Mouse (Mus musculus): ENCODE results near the gene Serpind1. TPM values are rescaled to one million over a fixed set of nuclear protein-coding genes. Genes with fewer than 3 reads are reported as not detected.

Serpind1 gene
- polyA plus RNA-seq (2015; fragmentation: Nextera tagmentation; extraction: Ambion mirVana): 0.15 and 0.30 TPM in 2 replicates

DNA sequence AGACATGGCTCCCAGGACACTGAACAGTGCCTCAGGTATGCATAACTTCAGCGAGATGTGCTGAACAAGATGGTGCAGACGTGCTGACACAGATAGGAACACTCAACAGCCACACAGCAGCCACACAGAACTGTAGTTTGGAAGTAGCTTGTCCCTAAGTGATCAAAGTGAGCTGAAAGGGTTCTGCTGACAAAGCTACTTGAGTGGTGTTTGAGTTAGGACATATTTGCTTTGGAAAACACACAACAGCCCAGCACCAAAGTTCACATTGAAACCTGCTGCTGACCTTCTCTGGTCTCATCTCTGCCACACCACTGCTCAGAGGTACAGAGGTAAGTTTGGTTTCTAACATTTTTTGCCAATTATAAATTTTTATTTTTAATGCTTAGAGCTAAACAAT lies at the start of gene Serpind1:
Gene Serpind1 (plus strand): TSS at position 256 of the 400 bp plus-strand sequence.
- DNase-seq (ENCODE audit: low spot score): no peak

DNA sequence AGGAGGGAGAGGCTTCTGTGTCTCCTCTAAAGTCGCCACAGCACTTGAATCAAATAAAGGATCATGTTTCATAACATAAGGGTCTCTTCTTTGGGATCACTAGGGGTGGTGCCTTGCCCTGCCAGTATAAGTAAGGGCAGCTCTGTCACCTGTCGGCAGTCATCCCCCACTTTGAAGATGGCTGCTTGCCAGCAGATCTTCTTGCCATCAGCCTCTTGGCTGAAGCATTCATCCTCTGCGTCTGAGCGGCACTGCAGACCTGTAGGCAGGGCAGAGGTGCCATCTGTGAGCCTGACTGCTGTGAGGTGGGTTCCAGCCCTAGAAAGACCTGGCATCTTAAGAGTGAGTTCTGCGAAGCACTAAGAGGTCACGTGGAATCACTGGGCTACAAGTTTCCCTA lies 48.0 kb upstream of the Serpind1 start:
- no peak for DNase-seq (ENCODE audit: low spot score)

DNA sequence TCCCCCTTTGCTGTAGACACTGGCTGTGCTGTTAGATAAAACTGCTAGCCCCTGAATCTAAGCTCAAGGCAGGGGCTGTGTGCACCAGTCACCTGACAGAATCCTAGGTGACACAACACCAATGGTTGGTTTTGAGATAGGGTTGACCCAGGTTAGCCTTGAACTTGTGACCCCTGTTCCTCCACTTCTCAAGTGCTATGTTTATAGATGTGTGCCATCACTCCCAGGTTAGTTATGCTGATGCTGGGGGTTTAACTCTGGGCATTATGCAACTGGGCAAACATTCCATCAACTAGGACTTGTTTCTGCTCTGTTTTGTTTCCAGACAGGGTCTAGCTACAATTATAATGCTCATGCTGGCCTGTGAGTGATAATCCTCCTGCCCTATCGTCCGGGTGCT lies 44.1 kb upstream of the Serpind1 start:
- DNase-seq (ENCODE audit: low spot score): no peak

DNA sequence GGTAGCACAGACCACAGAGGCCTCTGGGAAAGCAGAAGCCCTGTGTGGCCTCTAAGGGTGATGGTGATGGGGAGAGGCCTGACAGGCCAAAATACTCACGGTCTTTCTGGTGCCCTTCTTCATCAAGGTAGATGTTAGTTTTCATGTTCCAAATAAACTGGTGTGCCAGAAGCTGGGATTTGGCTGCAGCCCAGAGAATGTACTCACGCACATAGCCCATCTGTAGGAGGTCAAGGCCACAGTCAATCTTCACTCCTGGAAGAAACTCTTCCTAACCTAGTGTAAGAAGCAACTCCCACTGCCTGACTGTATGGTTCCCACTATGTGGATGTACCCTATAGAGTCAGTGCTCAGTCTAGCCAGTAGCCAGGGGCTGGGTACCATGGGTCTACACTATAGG lies 40.2 kb upstream of the Serpind1 start:
- DNase-seq (ENCODE audit: low spot score): no peak

DNA sequence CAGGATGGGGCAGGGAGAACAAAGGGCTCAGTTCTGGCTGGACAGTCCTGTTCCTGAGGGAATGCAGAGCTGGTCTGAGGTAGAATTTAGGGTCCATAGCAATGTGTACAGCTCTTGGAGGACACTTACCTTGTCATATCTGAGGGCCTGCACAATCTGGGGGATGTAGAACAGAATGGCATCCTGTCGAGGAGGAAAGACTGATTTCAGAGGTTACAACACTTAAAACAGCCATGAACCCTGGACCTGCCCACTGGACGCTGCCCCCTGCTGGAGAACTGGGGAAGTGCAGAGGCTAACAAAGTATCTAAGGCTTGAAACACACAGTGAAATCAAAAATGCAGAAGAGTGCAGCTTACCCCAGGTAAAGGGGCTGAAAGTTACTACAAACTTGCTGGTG lies 38.4 kb upstream of the Serpind1 start:
- DNase-seq (ENCODE audit: low spot score): peak; percentile 82

DNA sequence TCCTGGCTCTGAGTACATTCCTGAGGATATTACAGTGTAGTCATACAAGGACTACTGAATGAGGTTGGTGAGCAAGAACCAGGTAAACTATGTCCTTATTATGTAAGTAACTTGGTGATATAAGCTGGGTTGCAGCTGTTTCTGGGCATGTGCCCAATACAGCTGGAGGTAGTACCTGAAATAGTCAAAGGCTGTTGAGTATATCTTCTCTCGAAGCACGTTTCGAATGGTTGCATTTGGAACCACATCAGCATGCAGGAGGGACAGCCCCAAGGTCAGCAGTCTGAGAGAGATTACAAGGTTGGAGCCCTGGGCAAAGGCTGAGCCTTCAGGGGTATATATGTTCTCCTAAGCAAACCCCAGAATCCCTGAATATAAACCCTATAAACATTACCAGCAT lies 30.4 kb upstream of the Serpind1 start:
- no peak for DNase-seq (ENCODE audit: low spot score)

DNA sequence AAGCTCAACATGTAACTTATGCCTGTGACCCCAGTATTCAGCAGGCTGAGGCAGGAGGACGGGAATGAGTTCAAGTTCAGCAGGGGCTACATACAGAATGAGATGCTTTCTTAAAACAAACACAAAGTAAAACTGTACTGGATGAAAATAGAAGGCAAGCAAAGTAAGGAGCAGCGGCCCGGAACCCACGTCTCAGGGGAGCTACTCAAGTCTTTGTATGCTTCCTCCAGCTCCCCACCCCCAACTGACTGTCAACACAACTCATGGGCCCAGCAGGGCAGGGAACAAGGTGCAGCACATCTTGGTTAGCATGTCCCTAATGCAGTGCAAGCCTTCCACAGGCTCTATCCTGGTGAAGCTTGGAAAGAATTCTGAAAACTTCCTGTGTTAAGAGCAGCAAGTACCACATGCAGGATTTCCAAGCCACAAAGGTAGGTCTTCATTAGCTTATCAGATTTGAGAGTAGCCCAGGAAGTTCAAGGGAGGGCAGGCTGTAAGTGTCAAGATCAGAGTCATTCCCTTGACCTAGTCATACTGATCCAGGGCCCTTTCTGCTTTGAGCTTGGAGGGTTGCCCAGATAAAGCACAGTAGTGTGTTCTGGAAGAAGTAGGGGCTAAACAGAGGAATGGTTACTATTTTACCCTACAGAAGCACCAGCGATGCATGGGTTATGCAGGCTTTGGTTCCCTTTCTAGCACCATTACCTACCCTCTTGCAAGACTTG lies 27.5 kb upstream of the Serpind1 start:
- DNase-seq (ENCODE audit: low spot score): no peak

DNA sequence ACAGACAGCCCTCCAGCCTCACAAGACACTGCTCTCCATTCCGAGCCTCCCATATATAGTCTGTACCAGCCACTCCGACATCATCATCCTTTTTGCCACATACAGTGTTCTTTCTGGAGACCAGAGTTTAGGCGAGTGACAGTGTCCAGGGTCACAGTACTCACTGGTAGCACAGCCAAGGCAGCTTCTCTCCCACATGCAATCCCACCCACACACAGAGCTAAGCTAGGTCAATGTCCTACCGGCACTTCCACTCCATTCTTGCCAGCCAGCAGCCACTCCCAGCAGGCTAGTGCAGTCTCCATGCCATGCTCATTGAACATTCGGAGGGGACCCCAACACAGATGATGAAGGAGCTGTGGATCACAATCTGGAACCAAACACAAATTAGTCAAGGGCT lies 23.7 kb upstream of the Serpind1 start:
- no peak for DNase-seq (ENCODE audit: low spot score)

DNA sequence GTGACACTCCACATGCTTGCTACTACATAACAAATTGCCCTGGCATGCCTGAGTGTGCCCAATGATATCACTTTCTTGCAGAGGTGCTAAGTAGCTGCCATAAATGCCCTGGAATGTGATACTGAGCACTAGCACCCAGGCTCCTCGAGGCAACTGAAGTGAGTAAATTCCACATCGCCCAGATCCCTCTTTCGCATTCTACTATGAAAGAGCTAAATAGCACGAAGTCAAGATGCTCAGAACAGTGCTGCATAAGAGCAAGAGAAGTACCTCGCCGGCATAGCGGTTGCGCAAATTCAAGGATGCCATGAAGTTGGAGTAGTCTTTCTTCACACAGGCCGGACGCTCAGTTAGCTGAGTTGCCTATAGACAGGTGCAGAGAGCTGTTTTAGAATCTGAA lies 22.1 kb upstream of the Serpind1 start:
- DNase-seq (ENCODE audit: low spot score): no peak

DNA sequence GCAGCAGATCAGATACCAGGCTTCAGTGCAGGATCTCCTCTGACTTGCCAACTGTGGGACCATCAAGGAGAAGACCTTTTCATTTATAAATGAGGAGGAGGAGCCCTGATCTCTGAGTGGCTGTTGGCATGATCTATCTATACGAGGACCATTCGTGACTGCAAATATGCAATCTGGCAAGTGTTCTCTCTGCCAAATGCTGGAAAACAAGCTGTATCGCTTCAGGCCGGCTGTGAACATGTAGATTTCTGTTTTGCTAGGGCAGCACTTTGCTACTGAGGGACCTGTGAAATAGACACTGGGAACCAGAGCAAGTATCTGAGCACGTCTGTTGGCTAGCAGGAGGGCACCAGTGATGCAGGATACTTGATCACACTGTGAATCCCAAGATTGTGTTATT lies 18.6 kb upstream of the Serpind1 start:
- no peak for DNase-seq (ENCODE audit: low spot score)

DNA sequence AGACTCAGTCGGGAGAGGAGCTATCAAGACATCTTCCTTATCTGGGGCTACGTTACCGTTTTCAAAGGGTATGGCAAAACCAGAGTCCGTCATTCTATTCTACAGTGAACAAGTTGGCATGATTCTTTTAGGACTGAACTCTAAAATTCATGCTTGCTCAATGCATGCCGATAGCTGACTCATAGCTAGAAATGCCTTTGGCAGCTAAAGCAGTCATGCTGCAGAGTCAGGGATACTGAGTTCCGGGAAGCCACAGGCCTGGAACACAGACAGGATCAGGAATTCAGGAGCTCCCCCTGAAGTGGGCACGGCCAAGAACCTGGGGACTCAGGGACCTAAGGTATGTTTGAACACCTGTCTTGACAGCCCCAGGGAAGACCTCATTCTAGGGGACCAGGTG lies 14.6 kb upstream of the Serpind1 start:
- no peak for DNase-seq (ENCODE audit: low spot score)

DNA sequence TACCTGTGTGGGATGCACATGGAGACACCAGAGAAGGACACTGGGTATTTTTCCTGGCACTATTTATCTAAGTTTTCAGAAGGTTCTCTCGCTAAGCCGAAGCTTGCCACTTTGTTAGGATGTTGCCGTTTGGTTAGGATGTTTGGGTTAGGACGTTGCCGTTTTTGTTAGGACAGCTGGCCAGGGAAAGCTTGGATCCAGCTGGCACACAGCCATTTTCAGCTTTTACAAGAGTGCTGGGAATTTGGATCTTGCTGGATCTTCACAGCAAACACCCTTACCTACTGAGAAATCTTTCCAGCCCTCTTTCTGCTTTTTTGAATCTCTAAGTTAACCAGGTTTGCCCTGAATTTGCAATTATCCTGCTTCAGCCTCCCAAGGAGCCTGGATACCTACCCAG lies 9.7 kb upstream of the Serpind1 start:
- DNase-seq (ENCODE audit: low spot score): no peak

DNA sequence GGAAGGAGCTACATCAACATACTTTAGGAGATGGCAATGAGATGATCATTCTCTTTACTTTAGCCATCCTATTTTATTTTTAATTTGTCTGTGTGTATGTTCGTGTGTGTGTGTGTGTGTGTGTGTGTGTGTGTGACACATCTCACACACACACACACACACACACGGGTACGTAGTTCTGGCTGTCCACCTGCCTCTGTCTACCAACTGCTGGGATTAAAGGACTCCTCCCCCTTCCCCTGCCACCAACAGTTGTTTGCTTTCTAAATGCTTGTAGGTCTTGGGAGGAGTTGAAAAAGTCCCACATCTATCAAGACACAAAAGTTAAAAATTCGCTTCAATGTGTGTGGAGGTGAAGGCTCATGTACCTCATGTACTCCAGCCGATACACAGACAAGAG lies 6.4 kb upstream of the Serpind1 start:
- no peak for DNase-seq (ENCODE audit: low spot score)

DNA sequence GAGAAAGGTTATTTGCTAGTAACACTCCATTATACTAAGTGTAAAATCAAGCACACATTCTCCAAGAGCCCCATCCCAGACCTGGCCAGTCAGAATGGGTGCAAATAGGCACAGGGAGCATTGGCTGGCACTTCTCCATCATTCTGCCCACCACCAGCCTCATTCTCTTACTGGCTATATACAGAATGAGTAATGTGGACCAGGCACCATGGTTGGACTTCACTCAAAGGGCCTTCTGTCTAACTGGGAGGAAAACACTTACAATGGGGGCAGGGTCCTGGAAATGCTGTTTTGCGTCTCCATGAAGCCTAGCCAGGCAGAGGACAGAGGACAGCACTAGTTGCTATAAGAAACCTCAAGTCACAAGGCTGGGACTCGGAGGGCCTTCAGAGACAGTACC lies 5.1 kb upstream of the Serpind1 start:
- DNase-seq (ENCODE audit: low spot score): no peak

DNA sequence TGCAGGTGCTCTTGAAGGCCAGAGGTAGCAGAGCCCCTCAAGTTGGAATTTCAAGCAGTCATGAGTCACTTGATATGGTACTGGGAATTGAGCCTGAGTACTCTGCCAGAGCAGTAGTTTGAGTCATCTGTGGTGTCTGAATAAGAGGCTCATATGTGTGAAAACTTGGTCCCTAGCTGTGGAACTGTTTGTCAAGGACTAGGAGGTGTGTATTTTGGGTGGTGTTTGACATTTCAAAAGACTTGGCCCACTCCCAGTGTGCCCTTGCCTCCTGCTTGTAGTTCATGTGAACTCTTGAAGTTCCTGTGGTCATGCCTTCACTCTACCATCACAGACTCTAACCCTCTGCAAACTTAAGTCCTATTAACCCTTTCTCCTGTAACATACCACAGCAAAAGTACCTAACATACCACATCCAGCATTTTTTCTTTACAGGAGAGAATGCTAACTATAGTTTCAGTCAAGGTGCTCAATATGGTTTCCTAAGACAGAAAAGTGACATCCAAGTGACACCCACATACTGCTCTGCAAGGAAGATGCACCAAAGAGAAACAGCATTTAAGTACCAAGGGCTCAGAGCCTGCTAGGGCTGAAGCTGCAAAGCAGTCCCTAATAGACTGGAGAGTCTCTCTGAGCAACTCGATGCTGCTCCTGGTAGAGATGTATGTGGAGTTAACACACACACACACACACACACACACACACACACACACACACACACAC lies 1.2 kb upstream of the Serpind1 start:
- DNase-seq (ENCODE audit: low spot score): no peak

DNA sequence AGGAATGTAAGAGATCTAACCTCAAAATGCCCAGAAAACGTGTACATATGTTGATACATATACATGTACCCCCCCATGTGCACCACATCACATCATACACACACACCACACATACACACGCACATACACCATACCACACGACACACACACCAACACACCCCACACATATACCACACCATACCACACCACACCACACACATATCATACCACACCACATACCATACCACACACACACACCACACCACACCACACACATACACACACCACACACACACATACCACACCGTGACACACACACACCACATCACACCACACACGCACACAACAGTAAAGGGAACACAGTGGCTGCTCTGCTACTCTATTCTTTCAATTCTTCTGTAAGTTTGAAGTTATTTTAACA lies 684 bp downstream of the Serpind1 start:
- DNase-seq (ENCODE audit: low spot score): no peak

DNA sequence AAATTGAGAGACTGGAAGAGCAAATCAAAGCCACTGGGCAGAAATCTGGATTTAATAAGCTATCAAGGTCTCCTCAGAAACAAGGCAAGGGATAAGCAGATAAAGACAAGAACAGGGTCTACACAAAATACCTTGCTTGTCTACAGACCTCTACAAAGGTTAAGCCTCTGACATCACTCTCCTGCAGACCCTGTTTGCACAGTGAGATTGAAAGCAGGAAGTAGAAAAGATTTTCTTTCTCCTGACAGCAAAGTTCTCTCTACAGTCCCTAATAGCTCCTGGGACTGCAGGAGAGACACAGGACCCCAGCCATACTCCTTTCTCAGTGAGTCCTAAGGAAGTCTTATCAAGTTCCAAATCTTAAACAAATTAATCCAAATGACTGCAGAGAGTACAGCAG lies 3.4 kb downstream of the Serpind1 start:
- no peak for DNase-seq (ENCODE audit: low spot score)

DNA sequence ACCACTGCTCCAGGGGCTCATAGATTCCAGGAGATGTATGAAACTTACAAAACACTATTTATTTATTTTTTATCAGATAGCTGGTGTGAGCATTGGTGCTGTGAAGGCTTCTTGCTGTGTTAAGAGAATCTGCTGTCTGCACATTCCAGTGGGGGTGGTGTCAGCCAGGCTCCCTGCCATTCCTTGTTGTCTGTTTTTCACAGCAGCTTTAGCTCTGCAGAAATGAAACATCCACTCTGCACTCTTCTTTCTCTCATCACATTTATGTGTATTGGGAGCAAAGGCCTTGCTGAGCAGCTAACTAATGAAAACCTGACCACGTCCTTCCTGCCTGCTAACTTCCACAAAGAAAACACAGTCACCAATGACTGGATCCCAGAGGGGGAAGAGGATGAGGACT lies 4.9 kb downstream of the Serpind1 start:
- DNase-seq (ENCODE audit: low spot score): no peak

DNA sequence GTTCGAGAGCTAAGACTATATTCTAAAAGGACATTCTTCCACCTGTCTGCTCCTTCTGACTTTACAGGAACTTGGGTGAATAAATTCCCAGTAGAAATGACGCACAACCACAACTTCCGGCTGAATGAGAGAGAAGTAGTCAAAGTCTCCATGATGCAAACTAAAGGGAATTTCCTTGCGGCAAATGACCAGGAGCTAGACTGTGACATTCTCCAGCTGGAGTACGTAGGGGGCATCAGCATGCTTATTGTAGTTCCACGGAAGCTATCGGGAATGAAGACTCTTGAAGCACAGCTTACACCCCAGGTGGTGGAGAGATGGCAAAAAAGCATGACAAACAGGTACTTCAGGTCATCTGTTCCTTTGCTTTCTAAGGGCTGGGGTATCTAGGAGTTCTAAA lies 8.5 kb downstream of the Serpind1 start:
- no peak for DNase-seq (ENCODE audit: low spot score)

DNA sequence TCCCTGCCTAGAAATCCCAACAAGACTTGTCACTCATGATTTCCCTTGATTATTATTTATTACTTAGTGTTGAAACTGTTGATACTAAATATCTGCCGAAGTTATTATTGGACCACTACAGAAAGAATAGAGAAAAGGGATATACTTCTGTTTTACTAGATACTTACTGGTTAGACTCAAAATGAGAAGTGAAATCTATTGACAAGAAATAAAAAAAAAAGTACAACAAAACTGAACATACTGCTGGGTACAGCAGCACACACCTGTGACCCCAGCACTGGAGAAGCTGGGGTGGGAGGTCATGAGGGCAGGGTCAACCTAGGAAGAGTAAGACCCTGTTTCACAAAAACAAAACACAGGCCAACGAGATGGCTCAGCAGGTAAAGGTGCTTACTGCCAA lies 9.5 kb downstream of the Serpind1 start:
- DNase-seq (ENCODE audit: low spot score): no peak

DNA sequence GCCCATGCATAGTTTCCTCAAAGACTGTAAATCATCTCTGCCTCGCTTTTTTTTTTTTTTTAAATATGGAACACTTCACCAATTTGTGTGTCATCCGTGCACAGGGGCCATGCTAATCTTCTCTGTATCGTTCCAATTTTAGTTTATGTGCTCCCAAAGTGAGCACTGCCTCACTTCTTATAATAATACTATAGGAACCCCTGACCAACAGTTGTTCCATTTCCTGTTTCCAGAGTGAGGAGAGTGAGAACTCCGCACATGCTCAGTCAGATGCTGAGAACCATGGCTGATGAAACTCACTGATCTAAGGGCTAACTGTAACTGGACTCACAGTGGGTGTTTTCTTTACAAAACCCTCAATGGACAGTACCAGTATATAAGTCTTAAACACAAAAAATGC lies 10.7 kb downstream of the Serpind1 start:
- no peak for DNase-seq (ENCODE audit: low spot score)

DNA sequence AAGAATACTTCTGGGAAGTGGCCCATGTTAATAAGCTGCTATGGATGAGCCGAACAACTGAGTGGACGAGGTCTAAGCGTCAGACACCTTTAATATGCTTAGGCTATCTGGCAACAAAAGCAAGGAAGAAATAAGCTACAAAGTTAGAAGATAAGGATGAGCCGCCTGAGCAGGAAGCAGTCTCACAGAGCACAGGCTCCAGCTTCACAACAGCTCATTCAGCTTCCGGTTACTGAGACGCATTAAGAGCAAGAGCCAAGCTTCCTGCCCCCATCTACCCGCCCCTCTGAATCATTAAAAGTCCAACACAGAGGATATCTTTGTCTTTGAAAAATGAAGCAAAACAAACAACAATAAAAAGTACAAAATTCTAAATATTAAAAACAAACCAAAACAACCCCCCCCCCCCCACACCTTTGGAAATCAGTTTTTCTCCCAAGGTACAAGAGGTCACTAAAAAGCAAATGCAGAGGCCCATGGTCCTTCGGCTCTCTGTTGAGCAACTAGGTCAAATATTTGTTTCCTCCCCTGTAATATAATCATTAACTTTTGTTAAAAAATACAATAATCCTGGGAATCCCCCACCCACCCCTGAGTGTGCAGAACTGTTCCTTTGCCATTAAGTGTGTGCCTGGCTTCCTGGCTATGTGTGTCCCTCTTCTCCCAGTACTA lies 14.1 kb downstream of the Serpind1 start:
- DNase-seq (ENCODE audit: low spot score): no peak

DNA sequence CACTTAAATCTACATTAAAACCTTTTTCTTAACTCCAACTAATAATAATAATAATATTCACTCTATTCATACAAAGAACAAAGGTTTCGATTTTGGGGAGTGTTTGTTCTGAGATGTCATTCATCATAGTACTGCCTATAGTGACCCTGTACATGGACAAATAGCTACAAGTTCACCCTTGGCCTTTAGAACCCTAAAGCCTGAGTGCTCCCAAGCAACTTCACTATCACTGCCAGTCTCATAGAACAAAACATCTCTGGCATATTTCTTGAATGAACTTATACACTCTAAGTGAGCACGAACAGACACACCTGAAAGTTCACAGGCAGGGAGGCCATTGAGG lies 14.6 kb downstream of the Serpind1 start:
- no peak for DNase-seq (ENCODE audit: low spot score)

Measured in thymus, postnatal 0 days (tissue).